8 mouse cellular contexts compared by ENCODE assay signal in the genomic region with DNA sequence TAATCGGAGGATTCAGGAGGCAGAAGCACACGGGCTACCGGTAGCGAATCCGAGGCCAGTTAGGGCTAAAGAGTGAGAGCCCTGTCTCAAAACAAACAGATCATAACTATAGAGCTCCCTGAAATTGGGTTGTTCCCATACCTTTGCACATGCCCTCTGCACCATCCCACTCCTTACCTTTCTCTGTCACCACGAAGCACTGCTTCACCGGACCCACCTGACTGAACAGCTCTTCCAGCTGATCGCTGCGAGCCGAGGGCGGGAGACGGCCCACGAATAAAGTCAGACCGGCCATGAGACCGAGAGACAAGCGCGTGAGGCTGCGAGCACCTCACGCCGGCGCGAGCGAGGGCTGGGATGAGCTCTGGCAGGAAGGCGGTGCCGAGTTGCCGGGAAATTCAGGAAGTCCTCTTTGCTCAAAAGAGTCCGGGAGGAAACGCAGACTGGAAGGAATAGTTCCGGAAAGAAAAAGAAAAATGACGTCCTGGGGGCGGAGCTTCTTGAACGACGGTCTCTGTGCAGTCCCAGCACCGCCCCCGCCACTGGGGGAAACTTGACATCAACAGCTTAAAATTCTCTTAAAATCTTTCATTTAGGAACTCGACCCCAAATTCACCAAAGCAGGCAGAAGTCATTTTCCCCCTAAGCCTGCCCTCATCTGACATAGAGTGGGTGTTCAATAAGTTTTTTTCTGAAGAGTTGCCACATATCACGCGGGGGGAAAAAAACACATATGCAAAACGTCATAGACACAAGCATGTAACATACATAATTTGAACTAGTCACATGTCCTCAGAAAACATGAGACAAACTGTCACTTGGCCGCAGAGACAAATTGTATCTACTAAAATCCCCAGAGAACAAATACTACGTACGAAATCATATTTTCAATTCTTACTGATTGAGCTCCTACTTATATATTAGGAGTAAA. TPM values are rescaled to one million over a fixed set of nuclear protein-coding genes. Genes with fewer than 3 reads are reported as not detected.
DNase-seq lines count a peak whose midpoint lies in the region; ATAC-seq lines count a peak whose summit lies in the region.

A gene (minus strand): TSS at position 693 of the 931 bp plus-strand sequence.

- H3K9me3 ChIP-seq in hindbrain, embryonic 15.5 days: no peaks in the 10 kb centered on the region

- DNase-seq in WW6 (ENCODE audit: low read depth, low spot score): peak; percentile 85
- peak; percentile 81 to 91 for DNase-seq in cerebellum, postnatal 36 days
- peak; percentile 89 to 95 for DNase-seq in frontal cortex, postnatal 36 days (ENCODE audit: low spot score in 2 of 2)
- peak; percentile 81 for DNase-seq in left cerebral cortex, adult 11 months (ENCODE audit: low spot score)
- DNase-seq in lung, postnatal 4 days: peak; percentile 86 to 92
- peak; percentile 92 for DNase-seq in retina, postnatal 7 days (ENCODE audit: low read depth, low spot score)
- DNase-seq in urinary bladder, postnatal 14 days (ENCODE audit: low spot score): peak; percentile 85

- 8% methylated on average over 42 of the region's 42 CpGs for WGBS in hindbrain, embryonic 15.5 days

- H3K9ac ChIP-seq in hindbrain, embryonic 15.5 days: peak within 1 kb of the TSS; percentile 71

- peak within 1 kb of the TSS; percentile 90 for H3K4me2 ChIP-seq in hindbrain, embryonic 15.5 days

- ATAC-seq in hindbrain, embryonic 15.5 days (ENCODE audit: low FRiP score, low read depth): peak; percentile 78

- H3K27ac ChIP-seq in hindbrain, embryonic 15.5 days (replicated peaks): no peak within 1 kb of the TSS

- peaks cover 22% of the 10 kb centered on the region for H3K4me1 ChIP-seq in hindbrain, embryonic 15.5 days (replicated peaks)

- H3K4me3 ChIP-seq in hindbrain, embryonic 15.5 days: peak within 1 kb of the TSS; percentile 69

- H3K36me3 ChIP-seq in hindbrain, embryonic 15.5 days: peaks cover 10% of the 10 kb centered on the region

- peaks cover 10% of the 10 kb centered on the region; the same call in 1 of the 2 replicates for H3K27me3 ChIP-seq in hindbrain, embryonic 15.5 days

RNA-seq across cellular contexts. Expression of the gene that starts here (rescaled TPM):
- polyA plus RNA-seq in hindbrain, embryonic 15.5 days (2015; fragmentation: Nextera tagmentation; extraction: Ambion mirVana): 40.3 and 43.2 TPM in 2 replicates
